In genomic region chr9:56926025-56926360, GRCm38 (mm10) we compare ENCODE assay signal across 9 mouse cellular contexts. TPM values are rescaled to one million over a fixed set of nuclear protein-coding genes. Genes with fewer than 3 reads are reported as not detected.
DNase-seq lines count a peak whose midpoint lies in the region; ATAC-seq and TF ChIP-seq lines count a peak whose summit lies in the region.
"Had no signal": no experiment of that assay in that cellular context is flagged by ENCODE, and none has a peak within 500 bp of the region (broad histone marks: within the 10 kb centered on the region; RNA-seq: fewer than 3 reads in every experiment).

No protein-coding gene starts in this region.

- H3K27me3 ChIP-seq in forebrain, embryonic 14.5 days (replicated peaks; ENCODE audit: control insufficient read depth, insufficient read depth, low read length), result no peaks in the 10 kb centered on the region
- H3K27me3 ChIP-seq in forebrain, embryonic 12.5 days, result peaks cover 13% of the 10 kb centered on the region; the same call in 1 of the 2 replicates
- no peaks in the 10 kb centered on the region for H3K27me3 ChIP-seq in liver, adult 2 months (ENCODE audit: control insufficient read depth, insufficient read depth, low read length)
- H3K27me3 ChIP-seq in hindbrain, embryonic 16.5 days (replicated peaks; ENCODE audit: control insufficient read depth, insufficient read depth, low read length), result peaks cover 2% of the 10 kb centered on the region; the same call in 1 of the 2 replicates
- H3K27me3 ChIP-seq in midbrain, embryonic 14.5 days (ENCODE audit: control insufficient read depth, insufficient read depth, low read length), result no peaks in the 10 kb centered on the region; the same call in 1 of the 2 replicates

- H3K27ac ChIP-seq in forebrain, embryonic 14.5 days (ENCODE audit: low read depth, low read length), result no peak overlapping the region
- H3K27ac ChIP-seq in forebrain, embryonic 12.5 days, result no peak overlapping the region
- H3K27ac ChIP-seq in liver, adult 2 months (replicated peaks; ENCODE audit: insufficient read depth, low read depth, low read length), result peak overlapping the region; percentile 85; the same call in 1 of the 2 replicates
- no peak overlapping the region for H3K27ac ChIP-seq in hindbrain, embryonic 16.5 days (ENCODE audit: low read depth, low read length)
- no peak overlapping the region for H3K27ac ChIP-seq in midbrain, embryonic 14.5 days (replicated peaks; ENCODE audit: low read depth, low read length)

- ATAC-seq in forebrain, embryonic 14.5 days, result no peak
- ATAC-seq in forebrain, embryonic 12.5 days (ENCODE audit: low FRiP score), result no peak
- ATAC-seq in hindbrain, embryonic 16.5 days, result no peak
- no peak for ATAC-seq in midbrain, embryonic 14.5 days (ENCODE audit: low FRiP score, low TSS enrichment)

- H3K4me3 ChIP-seq in forebrain, embryonic 14.5 days (ENCODE audit: low read depth, low read length), result no peak overlapping the region
- no peak overlapping the region for H3K4me3 ChIP-seq in forebrain, embryonic 12.5 days (replicated peaks)
- H3K4me3 ChIP-seq in liver, adult 2 months (ENCODE audit: insufficient read depth, low read depth, low read length), result peak overlapping the region; percentile 29; the same call in 1 of the 2 replicates
- H3K4me3 ChIP-seq in hindbrain, embryonic 16.5 days (ENCODE audit: low read length), result no peak overlapping the region
- H3K4me3 ChIP-seq in midbrain, embryonic 14.5 days (replicated peaks; ENCODE audit: low read depth, low read length), result no peak overlapping the region

- TF ChIP-seq CTCF in liver, adult 2 months (IDR thresholded peaks at IDR 0.05; ENCODE audit: low read depth, low read length), result no peak

- H3K4me2 ChIP-seq in forebrain, embryonic 14.5 days (ENCODE audit: low read length), result peak overlapping the region; percentile 63
- H3K4me2 ChIP-seq in forebrain, embryonic 12.5 days, result no peak overlapping the region
- peak overlapping the region; percentile 94 for H3K4me2 ChIP-seq in hindbrain, embryonic 16.5 days (ENCODE audit: low read length)
- H3K4me2 ChIP-seq in midbrain, embryonic 14.5 days (ENCODE audit: low read length), result peak overlapping the region; percentile 79; the same call in 1 of the 2 replicates

- 97% methylated on average over 10 of the region's 10 CpGs for WGBS in forebrain, embryonic 14.5 days
- WGBS in forebrain, embryonic 12.5 days, result 98% methylated on average over 10 of the region's 10 CpGs
- 90% methylated on average over 10 of the region's 10 CpGs for WGBS in liver, adult 2 months
- 95% methylated on average over 10 of the region's 10 CpGs for WGBS in hindbrain, embryonic 16.5 days
- WGBS in midbrain, embryonic 14.5 days, result 97% methylated on average over 10 of the region's 10 CpGs

- H3K9me3 ChIP-seq in forebrain, embryonic 14.5 days (replicated peaks; ENCODE audit: control insufficient read depth, low read length), result no peaks in the 10 kb centered on the region
- 0 out of 2 replicates have a peak, but pooled peaks cover 6% of the 10 kb centered on the region for H3K9me3 ChIP-seq in forebrain, embryonic 12.5 days
- no peaks in the 10 kb centered on the region for H3K9me3 ChIP-seq in hindbrain, embryonic 16.5 days (ENCODE audit: control insufficient read depth, low read length)
- H3K9me3 ChIP-seq in midbrain, embryonic 14.5 days (ENCODE audit: control insufficient read depth, low read length), result no peaks in the 10 kb centered on the region

- peaks cover 19% of the 10 kb centered on the region; the same call in 1 of the 2 replicates for H3K79me2 ChIP-seq in liver, adult 2 months (ENCODE audit: control insufficient read depth, insufficient read depth, low read length)

- peaks cover 19% of the 10 kb centered on the region for H3K4me1 ChIP-seq in forebrain, embryonic 14.5 days (ENCODE audit: control insufficient read depth, insufficient read depth, low read length)
- peaks cover 51% of the 10 kb centered on the region for H3K4me1 ChIP-seq in forebrain, embryonic 12.5 days
- peaks cover 37% of the 10 kb centered on the region for H3K4me1 ChIP-seq in liver, adult 2 months (ENCODE audit: control insufficient read depth, insufficient read depth, low read length)
- peaks cover 24% of the 10 kb centered on the region for H3K4me1 ChIP-seq in hindbrain, embryonic 16.5 days (ENCODE audit: control insufficient read depth, insufficient read depth, low read depth, low read length)
- peaks cover 27% of the 10 kb centered on the region for H3K4me1 ChIP-seq in midbrain, embryonic 14.5 days (ENCODE audit: control insufficient read depth, insufficient read depth, low read length)

- DNase-seq in forebrain, embryonic 14.5 days (ENCODE audit: low spot score), result no peak
- DNase-seq in liver, adult 2 months (ENCODE audit: extremely low read depth, low read depth, low spot score), result no peak
- DNase-seq in liver, result no peak
- DNase-seq in midbrain, embryonic 14.5 days, result no peak
- DNase-seq in thymus, postnatal 4 days, result no peak
- no peak for DNase-seq in thymus, adult 18-20 months
- DNase-seq: cerebellum, adult 18-20 months had no signal

- no peak overlapping the region for H3K9ac ChIP-seq in forebrain, embryonic 14.5 days (ENCODE audit: low read length)
- no peak overlapping the region for H3K9ac ChIP-seq in forebrain, embryonic 12.5 days
- peak overlapping the region; percentile 23; the same call in 1 of the 2 replicates for H3K9ac ChIP-seq in liver, adult 2 months (ENCODE audit: low read depth, low read length)
- H3K9ac ChIP-seq in hindbrain, embryonic 16.5 days (ENCODE audit: low read depth, low read length), result no peak overlapping the region
- no peak overlapping the region for H3K9ac ChIP-seq in midbrain, embryonic 14.5 days (replicated peaks; ENCODE audit: low read length)

- no peaks in the 10 kb centered on the region for H3K36me3 ChIP-seq in forebrain, embryonic 14.5 days (ENCODE audit: control insufficient read depth, insufficient read depth, low read length)
- peaks cover 13% of the 10 kb centered on the region for H3K36me3 ChIP-seq in forebrain, embryonic 12.5 days (replicated peaks)
- H3K36me3 ChIP-seq in liver, adult 2 months (ENCODE audit: control insufficient read depth, insufficient read depth, low read length), result no peaks in the 10 kb centered on the region; the same call in 1 of the 2 replicates
- H3K36me3 ChIP-seq in hindbrain, embryonic 16.5 days (ENCODE audit: control insufficient read depth, insufficient read depth, low read length), result no peaks in the 10 kb centered on the region
- H3K36me3 ChIP-seq in midbrain, embryonic 14.5 days (ENCODE audit: control insufficient read depth, insufficient read depth, low read length), result no peaks in the 10 kb centered on the region

- TF ChIP-seq POLR2A in liver, adult 2 months (IDR thresholded peaks at IDR 0.05; ENCODE audit: extremely low read depth, insufficient read depth, low read length), result no peak

RNA-seq across cellular contexts. Expression of gene Snx33, which starts 2.2 kb away (rescaled TPM):
- 1.7 and 1.9 TPM in 2 replicates for polyA plus RNA-seq in forebrain, embryonic 14.5 days (2014; fragmentation: Nextera tagmentation; extraction: Ambion mirVana)
- polyA plus RNA-seq in forebrain, embryonic 12.5 days (2016; fragmentation: Nextera tagmentation; extraction: Ambion mirVana), result 6.0 and 6.2 TPM in 2 replicates
- 7.6 and 8.8 TPM in 2 replicates for total RNA-seq in liver, adult 2 months (2014; rRNA removed)
- 8.9 and 10.5 TPM in 2 replicates for polyA plus RNA-seq in liver, adult 2 months (2012; rRNA removed)
- polyA plus RNA-seq in hindbrain, embryonic 16.5 days (2015; fragmentation: Nextera tagmentation; extraction: Ambion mirVana), result 3.0 and 3.8 TPM in 2 replicates
- polyA plus RNA-seq in midbrain, embryonic 14.5 days (2014; fragmentation: Nextera tagmentation; extraction: Ambion mirVana), result 1.6 and 2.5 TPM in 2 replicates

RNA-seq across cellular contexts. Expression of gene Imp3, which starts 11.3 kb away (rescaled TPM):
- 91.1 and 100 TPM in 2 replicates for polyA plus RNA-seq in forebrain, embryonic 14.5 days (2014; fragmentation: Nextera tagmentation; extraction: Ambion mirVana)
- 69.6 and 71.4 TPM in 2 replicates for polyA plus RNA-seq in forebrain, embryonic 12.5 days (2016; fragmentation: Nextera tagmentation; extraction: Ambion mirVana)
- 35.8 and 45.6 TPM in 2 replicates for total RNA-seq in liver, adult 2 months (2014; rRNA removed)
- polyA plus RNA-seq in liver, adult 2 months (2012; rRNA removed), result 145 and 151 TPM in 2 replicates
- 66.8 and 66.9 TPM in 2 replicates for polyA plus RNA-seq in hindbrain, embryonic 16.5 days (2015; fragmentation: Nextera tagmentation; extraction: Ambion mirVana)
- polyA plus RNA-seq in midbrain, embryonic 14.5 days (2014; fragmentation: Nextera tagmentation; extraction: Ambion mirVana), result 69.6 and 84.5 TPM in 2 replicates

RNA-seq across cellular contexts. Expression of gene Snupn, which starts 24.7 kb away (rescaled TPM):
- polyA plus RNA-seq in forebrain, embryonic 14.5 days (2014; fragmentation: Nextera tagmentation; extraction: Ambion mirVana), result 27.4 and 29.1 TPM in 2 replicates
- polyA plus RNA-seq in forebrain, embryonic 12.5 days (2016; fragmentation: Nextera tagmentation; extraction: Ambion mirVana), result 25.7 and 27.6 TPM in 2 replicates
- total RNA-seq in liver, adult 2 months (2014; rRNA removed), result 7.2 and 8.4 TPM in 2 replicates
- 3.7 and 4.2 TPM in 2 replicates for polyA plus RNA-seq in liver, adult 2 months (2012; rRNA removed)
- 28.9 and 29.9 TPM in 2 replicates for polyA plus RNA-seq in hindbrain, embryonic 16.5 days (2015; fragmentation: Nextera tagmentation; extraction: Ambion mirVana)
- 22.8 and 24.1 TPM in 2 replicates for polyA plus RNA-seq in midbrain, embryonic 14.5 days (2014; fragmentation: Nextera tagmentation; extraction: Ambion mirVana)
